Mouse (Mus musculus) T-helper 2 cell (primary cell): ENCODE data around the gene Card11.

ENCODE experiments used
- in situ Hi-C: fragments of 300-600 bp; cut with MboI, MseI; formaldehyde crosslinking; loops from one replicate; pipeline ENCODE4 v1.15.1; 2025; ENCODE audit warnings: high pct_unique_total_duplicates

Card11 gene

GRCm38 (mm10) chr5:140852435-140852996 is 147.9 kb downstream of the Card11 start:
- in situ Hi-C loops, result no loop called here

GRCm38 (mm10) chr5:140847300-140847729 is 153.1 kb downstream of the Card11 start:
- in situ Hi-C loops, result loop anchor here (10.0 kb wide), 1 partner anchor 1123 kb away; no protein-coding TSS in a partner anchor

GRCm38 (mm10) chr5:140841942-140842341 is 158.4 kb downstream of the Card11 start:
- in situ Hi-C loops, result loop anchor here (10.0 kb wide), 1 partner anchor 1117 kb away; no protein-coding TSS in a partner anchor

- in situ Hi-C loops, result no loop called here
Measured at GRCm38 (mm10) chr5:140831064-140831431, 169.3 kb downstream of the Card11 start.

- in situ Hi-C loops, result no loop called here
Measured at GRCm38 (mm10) chr5:140830314-140831063, 169.9 kb downstream of the Card11 start, which contains the start of gene Gna12. Gene Gna12, minus strand, starts transcription at chr5:140830431.

GRCm38 (mm10) chr5:140829911-140830294 is 170.5 kb downstream of the Card11 start:
- in situ Hi-C loops, result no loop called here

GRCm38 (mm10) chr5:140829081-140829910 is 171.1 kb downstream of the Card11 start:
- in situ Hi-C loops, result no loop called here

- in situ Hi-C loops, result no loop called here
Measured at GRCm38 (mm10) chr5:140828363-140828762, 172.0 kb downstream of the Card11 start.

GRCm38 (mm10) chr5:140827896-140828295 is 172.5 kb downstream of the Card11 start:
- in situ Hi-C loops, result no loop called here

- in situ Hi-C loops, result no loop called here
Measured at GRCm38 (mm10) chr5:140827413-140827812, 173.0 kb downstream of the Card11 start.

- in situ Hi-C loops, result no loop called here
Measured at GRCm38 (mm10) chr5:140826796-140827195, 173.6 kb downstream of the Card11 start.

GRCm38 (mm10) chr5:140826118-140826517 is 174.3 kb downstream of the Card11 start:
- in situ Hi-C loops, result no loop called here

GRCm38 (mm10) chr5:140824126-140824525 is 176.3 kb downstream of the Card11 start:
- in situ Hi-C loops, result no loop called here

GRCm38 (mm10) chr5:140823386-140823785 is 177.0 kb downstream of the Card11 start:
- in situ Hi-C loops, result no loop called here
